Mouse (Mus musculus) CH12.LX (cell line): ENCODE measurements around the gene Tmem174.

Experiments
- CTCF ChIP-seq, 2 experiments: IDR thresholded peaks in 1 of 2; conservative IDR thresholded peaks in 1 of 2; 2 replicates each; pipeline ENCODE4 v1.5.1; 2011 to 2012; ENCODE audit warnings: low read depth in 2 of 2, low read length in 2 of 2, improper control_type of control experiment in 1 of 2, inconsistent platforms in 1 of 2, mild to moderate bottlenecking in 1 of 2, moderate library complexity in 1 of 2
- ELF1 ChIP-seq: IDR thresholded peaks from 2 replicates; pipeline ENCODE4 v1.6.1; 2014; ENCODE audit warnings: low read depth, mild to moderate bottlenecking, inconsistent platforms, low read length, improper control_type of control experiment
- EP300 ChIP-seq: IDR thresholded peaks from 2 replicates; pipeline ENCODE4 v1.6.1; 2011; ENCODE audit warnings: low read length, improper control_type of control experiment
- HCFC1 ChIP-seq: IDR thresholded peaks from 2 replicates; pipeline ENCODE4 v1.6.1; 2012; ENCODE audit warnings: low read depth, mild to moderate bottlenecking, inconsistent platforms, low read length, improper control_type of control experiment
- MAX ChIP-seq: IDR thresholded peaks from 2 replicates; pipeline ENCODE4 v1.6.1; 2011; ENCODE audit warnings: low read length, improper control_type of control experiment
- MXI1 ChIP-seq: IDR thresholded peaks from 2 replicates; pipeline ENCODE4 v1.6.1; 2011; ENCODE audit warnings: mild to moderate bottlenecking, low read depth, low read length, improper control_type of control experiment
- PAX5 ChIP-seq: IDR thresholded peaks from 2 replicates; pipeline ENCODE4 v1.6.1; 2012; ENCODE audit warnings: low read length, inconsistent platforms, mixed read lengths
- POLR2A ChIP-seq: IDR thresholded peaks from 2 replicates; pipeline ENCODE4 v1.6.1; 2011; ENCODE audit warnings: low read depth, mild to moderate bottlenecking, improper control_type of control experiment, low read length
- SIN3A ChIP-seq: IDR thresholded peaks from 2 replicates; pipeline ENCODE4 v1.6.1; 2012; ENCODE audit warnings: low read length, improper control_type of control experiment, inconsistent platforms
- SMC3 ChIP-seq: IDR thresholded peaks from 2 replicates; pipeline ENCODE4 v1.6.1; 2011; ENCODE audit warnings: low read depth, low read length, improper control_type of control experiment
- TCF12 ChIP-seq: IDR thresholded peaks from 2 replicates; pipeline ENCODE4 v1.6.1; 2014; ENCODE audit warnings: low read depth, mild to moderate bottlenecking, inconsistent platforms, low read length, improper control_type of control experiment
- UBTF ChIP-seq: IDR thresholded peaks from 2 replicates; pipeline ENCODE4 v1.6.1; 2012; ENCODE audit warnings: low read depth, mild to moderate bottlenecking, inconsistent platforms, low read length, improper control_type of control experiment, moderate library complexity
- USF1 ChIP-seq: IDR thresholded peaks from 2 replicates; pipeline ENCODE4 v1.6.1; 2014; ENCODE audit warnings: low read depth, mild to moderate bottlenecking, inconsistent platforms, low read length, improper control_type of control experiment
- ZKSCAN1 ChIP-seq: IDR thresholded peaks from 2 replicates; pipeline ENCODE4 v1.6.1; 2012; ENCODE audit warnings: low read depth, inconsistent platforms, low read length, improper control_type of control experiment, borderline replicate concordance

DNA sequence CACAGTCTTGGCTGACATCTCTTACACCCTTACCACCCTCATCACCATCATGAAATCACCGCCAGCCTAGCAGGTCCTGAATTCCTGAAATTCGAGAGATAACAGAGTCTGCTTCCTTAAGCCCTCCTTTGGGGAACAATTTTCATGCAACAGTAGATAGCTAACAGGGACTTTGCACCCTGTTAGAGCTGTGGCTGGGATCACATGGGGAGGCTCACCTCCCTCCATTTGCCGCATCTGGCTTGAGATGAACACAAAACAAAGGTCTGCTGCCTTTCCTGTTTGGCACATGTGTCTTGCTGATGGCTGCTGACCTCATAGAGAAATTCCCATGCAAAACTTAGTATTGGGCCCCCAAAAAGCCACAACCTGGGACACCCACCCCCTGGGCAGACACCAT, 30.1 kb upstream of the Tmem174 start:
- TF ChIP-seq CTCF (conservative IDR thresholded peaks at IDR 0.05 in 1 of 2, IDR thresholded peaks at IDR 0.05 in 1 of 2; ENCODE audit: low read depth in 2 of 2, low read length in 2 of 2) (no peak), UBTF (no peak), MAX (no peak), POLR2A (no peak), USF1 (no peak), TCF12 (no peak), SMC3 (no peak), EP300 (no peak), PAX5 (no peak), SIN3A (no peak), MXI1 (no peak), HCFC1 (no peak), ZKSCAN1 (no peak), ELF1 (no peak)
